ENCODE assay signal across 30 mouse cellular contexts in the genomic region with DNA sequence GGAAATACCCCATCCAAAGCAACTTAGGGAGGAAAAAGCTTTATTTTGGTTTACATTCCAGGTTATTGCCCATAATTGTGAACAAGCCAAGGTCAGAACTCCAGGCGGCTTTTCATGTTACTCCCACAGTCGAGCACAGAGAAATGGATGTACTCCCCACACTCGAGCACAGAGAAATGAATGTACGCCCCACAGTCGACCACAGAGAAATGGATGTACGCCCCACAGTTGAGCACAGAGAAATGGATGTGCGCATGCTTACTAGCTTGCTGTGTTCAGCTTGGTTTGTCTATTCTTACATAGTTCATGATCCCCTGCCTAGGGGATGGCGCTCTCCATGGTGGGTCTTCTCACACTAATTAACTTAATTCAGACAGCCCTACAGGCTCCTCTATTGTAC.
DNase-seq lines count a peak whose midpoint lies in the region; ATAC-seq and TF ChIP-seq lines count a peak whose summit lies in the region.
"Had no signal": no experiment of that assay in that cellular context is flagged by ENCODE, and none has a peak within 500 bp of the region (broad histone marks: within the 10 kb centered on the region; RNA-seq: fewer than 3 reads in every experiment).

No protein-coding gene starts in this region.

- no peak for TF ChIP-seq CTCF in lung, embryonic 14.5 days (IDR thresholded peaks at IDR 0.05; ENCODE audit: low read depth)
- TF ChIP-seq CTCF in lung, postnatal 0 days (IDR thresholded peaks at IDR 0.05) = no peak

- H3K4me3 ChIP-seq in embryonic facial prominence, embryonic 15.5 days (replicated peaks) = no peak overlapping the region
- H3K4me3 ChIP-seq in embryonic facial prominence, embryonic 10.5 days = no peak overlapping the region
- H3K4me3 ChIP-seq in hindbrain, embryonic 11.5 days (ENCODE audit: low read depth, low read length) = no peak overlapping the region
- no peak overlapping the region for H3K4me3 ChIP-seq in hindbrain, embryonic 13.5 days
- no peak overlapping the region for H3K4me3 ChIP-seq in lung, embryonic 14.5 days (ENCODE audit: low read depth, low read length)
- no peak overlapping the region for H3K4me3 ChIP-seq in lung, postnatal 0 days (ENCODE audit: low read depth, low read length)
- H3K4me3 ChIP-seq: embryonic facial prominence, embryonic 12.5 days; erythroblast, embryonic 14.5 days; forebrain, embryonic 13.5 days; gastrocnemius, adult 2 months; heart, adult 2 months; heart, embryonic 10.5 days; heart, embryonic 13.5 days had no signal

- intact Hi-C loops in gastrocnemius, postnatal 14 days (cut with DNase I; ENCODE audit: low total_unique reads) = no loop called here

- no peaks in the 10 kb centered on the region for H3K36me3 ChIP-seq in embryonic facial prominence, embryonic 15.5 days
- H3K36me3 ChIP-seq in embryonic facial prominence, embryonic 10.5 days (replicated peaks) = no peaks in the 10 kb centered on the region
- H3K36me3 ChIP-seq in hindbrain, embryonic 11.5 days (ENCODE audit: control insufficient read depth, insufficient read depth, low read length) = no peaks in the 10 kb centered on the region
- H3K36me3 ChIP-seq in hindbrain, embryonic 13.5 days = no peaks in the 10 kb centered on the region
- H3K36me3 ChIP-seq in lung, embryonic 14.5 days (ENCODE audit: insufficient read depth) = no peaks in the 10 kb centered on the region
- no peaks in the 10 kb centered on the region for H3K36me3 ChIP-seq in lung, postnatal 0 days (ENCODE audit: insufficient read depth, low read length)
- H3K36me3 ChIP-seq: embryonic facial prominence, embryonic 12.5 days; G1E; heart, embryonic 10.5 days; heart, embryonic 13.5 days had no signal

- no peak for DNase-seq in embryonic facial prominence, embryonic 10.5 days (ENCODE audit: low spot score)
- peak; percentile 27 for DNase-seq in hindbrain, embryonic 11.5 days (ENCODE audit: low spot score)
- peak; percentile 15 for DNase-seq in lung, embryonic 14.5 days
- DNase-seq in lung, postnatal 0 days (ENCODE audit: low spot score) = no peak
- no peak for DNase-seq in gastrocnemius, postnatal 14 days
- DNase-seq: adrenal gland, postnatal 10 days; adrenal gland, postnatal 36 days; B cell, adult 2 months; cerebellum, adult 11 months; cerebellum, adult 2 months; cerebellum, adult 9-11 months; cerebellum, postnatal 25 days; embryo, embryonic 11 days; gastrocnemius, adult 2 months; gastrocnemius, postnatal 25 days; heart, adult 2 months; heart, postnatal 14 days; kidney, adult 2 months had no signal

- no peaks in the 10 kb centered on the region for H3K27me3 ChIP-seq in embryonic facial prominence, embryonic 15.5 days
- no peaks in the 10 kb centered on the region for H3K27me3 ChIP-seq in embryonic facial prominence, embryonic 10.5 days (replicated peaks; ENCODE audit: low read depth, poor library complexity, severe bottlenecking)
- 0 out of 2 replicates have a peak, but pooled peaks cover 2% of the 10 kb centered on the region for H3K27me3 ChIP-seq in hindbrain, embryonic 11.5 days (ENCODE audit: control insufficient read depth, insufficient read depth, low read length)
- H3K27me3 ChIP-seq in hindbrain, embryonic 13.5 days = 0 out of 2 replicates have a peak, but pooled peaks cover 3% of the 10 kb centered on the region
- no peaks in the 10 kb centered on the region for H3K27me3 ChIP-seq in lung, embryonic 14.5 days (ENCODE audit: insufficient read depth, low read length)
- H3K27me3 ChIP-seq in lung, postnatal 0 days (replicated peaks; ENCODE audit: insufficient read depth, low read length) = no peaks in the 10 kb centered on the region
- H3K27me3 ChIP-seq: CH12.LX; embryonic facial prominence, embryonic 12.5 days; forebrain, embryonic 13.5 days; heart, embryonic 13.5 days; Patski had no signal

- 80% methylated on average over 8 of the region's 8 CpGs for WGBS in embryonic facial prominence, embryonic 15.5 days
- WGBS in embryonic facial prominence, embryonic 10.5 days = 92% methylated on average over 8 of the region's 8 CpGs
- 80% methylated on average over 8 of the region's 8 CpGs for WGBS in hindbrain, embryonic 11.5 days
- 66% methylated on average over 8 of the region's 8 CpGs for WGBS in hindbrain, embryonic 13.5 days
- 90% methylated on average over 8 of the region's 8 CpGs for WGBS in lung, embryonic 14.5 days
- 86% methylated on average over 8 of the region's 8 CpGs for WGBS in lung, postnatal 0 days

- no peak overlapping the region for H3K9ac ChIP-seq in embryonic facial prominence, embryonic 15.5 days
- H3K9ac ChIP-seq in hindbrain, embryonic 11.5 days (ENCODE audit: low read depth, low read length) = no peak overlapping the region
- H3K9ac ChIP-seq in hindbrain, embryonic 13.5 days = no peak overlapping the region
- H3K9ac ChIP-seq in lung, embryonic 14.5 days = no peak overlapping the region
- H3K9ac ChIP-seq in lung, postnatal 0 days (replicated peaks; ENCODE audit: low read depth) = no peak overlapping the region
- H3K9ac ChIP-seq: embryonic facial prominence, embryonic 12.5 days; forebrain, embryonic 13.5 days; heart, embryonic 13.5 days had no signal

- H3K4me2 ChIP-seq in embryonic facial prominence, embryonic 15.5 days (replicated peaks) = no peak overlapping the region
- H3K4me2 ChIP-seq in hindbrain, embryonic 11.5 days (replicated peaks; ENCODE audit: low read depth, low read length) = no peak overlapping the region
- no peak overlapping the region for H3K4me2 ChIP-seq in hindbrain, embryonic 13.5 days
- H3K4me2 ChIP-seq in lung, embryonic 14.5 days = no peak overlapping the region
- no peak overlapping the region for H3K4me2 ChIP-seq in lung, postnatal 0 days (replicated peaks; ENCODE audit: low read depth, low read length)
- H3K4me2 ChIP-seq: embryonic facial prominence, embryonic 12.5 days; forebrain, embryonic 13.5 days; heart, embryonic 13.5 days had no signal

- H3K4me1 ChIP-seq in embryonic facial prominence, embryonic 15.5 days = peaks cover 12% of the 10 kb centered on the region
- no peaks in the 10 kb centered on the region for H3K4me1 ChIP-seq in embryonic facial prominence, embryonic 10.5 days
- H3K4me1 ChIP-seq in hindbrain, embryonic 11.5 days (replicated peaks; ENCODE audit: control insufficient read depth, insufficient read depth, low read length) = no peaks in the 10 kb centered on the region
- no peaks in the 10 kb centered on the region; the same call in 1 of the 2 replicates for H3K4me1 ChIP-seq in hindbrain, embryonic 13.5 days (replicated peaks)
- peaks cover 9% of the 10 kb centered on the region for H3K4me1 ChIP-seq in lung, embryonic 14.5 days (ENCODE audit: insufficient read depth)
- no peaks in the 10 kb centered on the region for H3K4me1 ChIP-seq in lung, postnatal 0 days (ENCODE audit: insufficient read depth, low read depth, low read length)
- H3K4me1 ChIP-seq: embryonic facial prominence, embryonic 12.5 days; forebrain, embryonic 13.5 days; heart, embryonic 10.5 days; heart, embryonic 13.5 days had no signal

- H3K9me3 ChIP-seq in embryonic facial prominence, embryonic 15.5 days (replicated peaks) = no peaks in the 10 kb centered on the region
- H3K9me3 ChIP-seq in embryonic facial prominence, embryonic 10.5 days = no peaks in the 10 kb centered on the region
- H3K9me3 ChIP-seq in hindbrain, embryonic 11.5 days (ENCODE audit: control insufficient read depth, low read length) = no peaks in the 10 kb centered on the region
- peaks cover 3% of the 10 kb centered on the region; the same call in 1 of the 2 replicates for H3K9me3 ChIP-seq in hindbrain, embryonic 13.5 days
- H3K9me3 ChIP-seq in lung, embryonic 14.5 days (ENCODE audit: low read depth, low read length) = no peaks in the 10 kb centered on the region
- H3K9me3 ChIP-seq in lung, postnatal 0 days (ENCODE audit: low read length) = no peaks in the 10 kb centered on the region
- H3K9me3 ChIP-seq: embryonic facial prominence, embryonic 12.5 days; forebrain, embryonic 13.5 days; heart, embryonic 10.5 days had no signal

- peak overlapping the region; percentile 40; the same call in 1 of the 2 replicates for H3K27ac ChIP-seq in embryonic facial prominence, embryonic 15.5 days (replicated peaks)
- no peak overlapping the region for H3K27ac ChIP-seq in embryonic facial prominence, embryonic 10.5 days (replicated peaks)
- no peak overlapping the region for H3K27ac ChIP-seq in hindbrain, embryonic 11.5 days (ENCODE audit: low read depth, low read length)
- H3K27ac ChIP-seq in hindbrain, embryonic 13.5 days = no peak overlapping the region
- H3K27ac ChIP-seq in lung, embryonic 14.5 days (ENCODE audit: low read depth) = no peak overlapping the region
- no peak overlapping the region for H3K27ac ChIP-seq in lung, postnatal 0 days (ENCODE audit: low read length)
- H3K27ac ChIP-seq: embryonic facial prominence, embryonic 12.5 days; forebrain, embryonic 13.5 days; gastrocnemius, adult 2 months; heart, adult 2 months; heart, embryonic 10.5 days; heart, embryonic 13.5 days had no signal

- ATAC-seq in embryonic facial prominence, embryonic 15.5 days (ENCODE audit: insufficient number of reproducible peaks, low FRiP score, low TSS enrichment, low read depth) = no peak
- 0 out of 2 replicates have a peak, but pooled peaks have one; percentile 35 for ATAC-seq in hindbrain, embryonic 11.5 days (ENCODE audit: low FRiP score)
- no peak for ATAC-seq in hindbrain, embryonic 13.5 days (ENCODE audit: low FRiP score)
- ATAC-seq in lung, embryonic 14.5 days (ENCODE audit: insufficient read depth) = no peak
- ATAC-seq in lung, postnatal 0 days = no peak
- ATAC-seq: forebrain, embryonic 13.5 days; forebrain, embryonic 16.5 days; intestine, postnatal 0 days; Patski had no signal

- no peak for TF ChIP-seq EP300 in lung, postnatal 0 days (IDR thresholded peaks at IDR 0.05)

Comparison
In these comparisons a context has a peak if more than half of its experiments do, and no peak if none do; other contexts are left out.
1. DNase-seq: peak in hindbrain, embryonic 11.5 days (single experiment) and lung, embryonic 14.5 days (single experiment); none in embryonic facial prominence, embryonic 10.5 days (single experiment), lung, postnatal 0 days (single experiment) and gastrocnemius, postnatal 14 days (single experiment).